Mouse (Mus musculus): ENCODE results near the gene Gm28053.

The Gm28053 gene

DNA sequence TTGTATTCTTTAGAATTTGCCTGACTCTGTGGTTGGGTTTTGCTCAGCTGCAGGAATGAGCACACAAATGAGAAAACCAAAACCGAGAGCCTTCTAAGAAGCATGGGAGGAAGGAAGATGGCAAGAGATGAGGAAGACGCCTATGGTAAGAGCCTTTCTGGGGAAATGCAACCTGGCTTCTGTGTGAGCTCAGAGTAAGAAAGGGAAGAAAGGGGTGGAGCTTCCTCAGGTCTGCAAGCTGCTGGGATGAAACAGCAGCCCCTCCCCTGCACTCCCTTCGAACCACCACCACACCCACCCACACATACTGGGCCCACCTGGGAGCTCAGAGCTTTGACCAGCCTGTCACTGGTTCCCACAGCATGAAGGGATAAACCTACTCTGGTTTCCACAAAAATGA, 22.9 kb downstream of the Gm28053 start:
- peak; percentile 46 for DNase-seq (ENCODE audit: low read depth, low spot score)

DNA sequence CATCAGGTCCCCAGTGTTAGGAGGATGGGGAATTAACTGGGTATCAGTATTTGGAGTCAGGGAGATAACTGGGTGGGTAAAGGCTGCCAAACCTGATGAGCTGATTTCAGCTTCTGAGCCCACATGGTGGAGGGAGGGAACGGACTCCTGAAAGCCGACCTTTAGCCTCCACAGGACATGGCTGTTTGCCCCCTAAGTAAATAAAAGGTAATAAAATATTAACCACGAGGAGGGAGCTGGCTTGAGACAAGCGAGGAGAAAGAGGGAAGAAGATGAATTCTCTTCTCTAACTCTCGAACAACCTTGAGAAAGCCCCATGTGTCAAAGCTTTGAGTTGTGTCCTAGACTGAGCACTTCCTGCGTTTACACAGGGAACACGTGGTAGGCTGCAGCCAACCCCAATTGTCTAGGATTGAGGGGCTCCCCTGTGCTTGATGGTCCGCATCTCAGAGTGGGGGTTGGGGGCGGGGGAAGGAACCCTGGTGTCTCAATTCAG, 23.4 kb downstream of the Gm28053 start:
- DNase-seq (ENCODE audit: low read depth, low spot score), result no peak

GRCm38 (mm10) chr6:48742422-48743351, 24.3 kb downstream of the Gm28053 start:
- DNase-seq (ENCODE audit: low read depth, low spot score), result peak; percentile 41

- DNase-seq (ENCODE audit: low read depth, low spot score), result no peak
These were observed 27.1 kb downstream of the Gm28053 start for GRCm38 (mm10) chr6:48745490-48745889.

- DNase-seq (ENCODE audit: low read depth, low spot score), result peak; percentile 61
These were observed 27.8 kb downstream of the Gm28053 start, which contains the start of gene Gimap5 for GRCm38 (mm10) chr6:48745959-48746889. TSS of gene Gimap5 (plus strand) at chr6:48746197.

- no peak for DNase-seq (ENCODE audit: low read depth, low spot score)
These were observed 28.9 kb downstream of the Gm28053 start for GRCm38 (mm10) chr6:48747091-48747966.

DNA sequence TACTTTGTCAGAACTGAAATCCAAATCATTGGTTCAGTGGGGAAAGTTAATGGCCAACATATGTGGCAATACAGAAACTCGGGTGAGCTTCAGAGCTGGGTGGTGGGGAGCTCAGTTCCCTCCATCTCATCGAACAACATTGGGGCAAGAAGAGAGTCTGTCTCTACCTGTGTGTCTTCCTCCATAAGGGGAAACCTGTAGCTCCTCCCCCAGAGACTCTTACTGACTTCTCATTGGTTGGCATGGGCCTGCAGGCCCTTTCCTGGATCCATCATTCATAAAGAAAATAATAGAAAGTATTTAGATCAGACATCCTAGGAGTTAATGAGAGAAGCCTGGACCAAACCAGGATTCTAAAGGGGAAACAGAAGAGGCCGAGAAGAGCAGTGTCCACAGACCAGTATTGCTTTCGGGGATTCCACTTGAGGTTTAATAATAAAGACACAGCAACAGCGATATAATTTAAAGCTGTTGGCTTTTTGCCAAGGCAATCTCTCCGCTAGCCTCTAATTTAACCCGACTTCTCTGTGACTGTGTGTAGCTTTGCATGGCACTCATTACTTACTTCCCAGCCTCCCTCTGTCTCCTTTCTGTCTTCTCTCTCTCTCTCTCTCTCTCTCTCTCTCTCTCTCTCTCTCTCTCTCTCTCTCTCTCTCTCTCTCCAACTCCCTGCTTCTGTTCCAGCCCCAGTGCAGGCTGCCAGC, 45.3 kb downstream of the Gm28053 start:
- no peak for DNase-seq (ENCODE audit: low read depth, low spot score)

GRCm38 (mm10) chr6:48764496-48764895, 46.1 kb downstream of the Gm28053 start:
- DNase-seq (ENCODE audit: low read depth, low spot score), result no peak

DNA sequence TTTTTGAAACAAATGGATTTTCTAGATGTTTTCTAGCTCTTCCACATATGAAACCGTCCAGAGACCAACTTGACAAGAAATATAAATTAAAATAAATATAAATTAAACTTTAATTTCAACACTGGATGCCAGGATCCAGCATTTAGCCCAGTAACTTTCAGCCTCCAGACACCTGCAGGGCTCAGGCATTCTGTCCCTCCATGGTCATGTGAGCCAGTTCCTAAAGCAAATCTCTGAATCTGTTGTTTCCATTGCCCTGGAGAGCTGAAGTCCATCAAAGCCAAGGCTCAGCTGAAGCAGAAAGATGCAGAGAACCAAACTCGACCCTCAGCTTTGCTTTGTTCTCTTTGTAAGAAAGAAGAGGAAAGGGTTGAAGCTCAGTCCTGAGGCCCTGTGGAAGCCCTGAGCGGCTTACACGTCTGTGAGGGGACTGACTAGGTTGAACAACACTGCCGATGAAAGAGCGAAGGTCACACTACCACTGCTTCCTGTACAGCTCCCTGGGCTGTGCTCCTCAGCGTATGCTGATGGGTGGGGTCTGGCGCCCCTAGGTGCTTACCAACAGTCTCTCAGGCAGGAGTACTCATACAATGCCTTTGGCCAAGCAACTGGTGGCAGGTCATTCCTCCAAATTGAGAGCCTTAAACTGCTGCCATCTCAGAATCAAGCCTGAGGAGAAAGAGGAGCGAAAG, 49.9 kb downstream of the Gm28053 start:
- no peak for DNase-seq (ENCODE audit: low read depth, low spot score)

DNA sequence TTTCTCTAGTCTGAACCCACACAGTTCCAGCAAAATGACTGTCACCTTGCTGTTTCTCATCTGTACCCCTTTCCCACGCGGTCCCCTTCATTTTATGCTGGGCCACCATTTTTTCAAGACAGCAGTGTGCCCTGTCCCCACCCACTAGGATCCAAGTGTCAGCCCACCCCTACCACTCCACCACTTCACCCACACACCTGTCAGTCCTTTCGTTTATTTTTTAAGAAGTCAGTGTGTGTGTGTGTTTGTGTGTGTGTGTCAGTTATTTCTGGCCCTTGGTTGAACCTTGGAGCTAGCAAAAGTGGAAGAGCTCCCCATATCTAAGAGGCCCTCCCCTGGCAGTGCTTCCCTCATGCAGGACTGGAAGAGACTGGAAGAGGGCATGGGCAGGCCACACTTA, 50.5 kb downstream of the Gm28053 start:
- DNase-seq (ENCODE audit: low read depth, low spot score), result no peak

DNA sequence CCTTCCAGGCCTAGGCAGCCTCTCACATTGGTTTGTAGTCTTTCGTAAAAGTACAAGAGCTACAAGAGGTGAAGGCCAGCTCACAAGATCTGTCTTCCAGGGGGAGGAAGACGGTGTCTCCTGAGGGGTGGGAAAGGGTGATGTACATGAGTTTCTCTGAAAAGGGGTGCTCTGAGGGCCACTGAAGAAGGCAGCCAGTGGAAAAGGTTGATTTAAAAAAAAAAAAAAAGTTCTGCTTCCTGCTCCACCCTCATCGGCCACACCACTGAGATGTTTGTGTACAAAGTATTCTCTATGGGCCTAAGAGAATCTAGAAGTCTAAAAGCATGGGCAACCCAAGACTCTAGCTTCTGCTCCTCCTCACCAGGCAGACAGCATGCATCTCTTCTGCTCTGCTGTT, 52.3 kb downstream of the Gm28053 start, which contains the start of gene Gimap3:
TSS of gene Gimap3 (minus strand) at position 156 of the 400 bp plus-strand sequence.
- no peak for DNase-seq (ENCODE audit: low read depth, low spot score)

- peak; percentile 85 for DNase-seq (ENCODE audit: low read depth, low spot score)
These were observed 53.6 kb downstream of the Gm28053 start for GRCm38 (mm10) chr6:48772030-48772429.

GRCm38 (mm10) chr6:48784406-48784805, 66.0 kb downstream of the Gm28053 start:
- no peak for DNase-seq (ENCODE audit: low read depth, low spot score)

DNA sequence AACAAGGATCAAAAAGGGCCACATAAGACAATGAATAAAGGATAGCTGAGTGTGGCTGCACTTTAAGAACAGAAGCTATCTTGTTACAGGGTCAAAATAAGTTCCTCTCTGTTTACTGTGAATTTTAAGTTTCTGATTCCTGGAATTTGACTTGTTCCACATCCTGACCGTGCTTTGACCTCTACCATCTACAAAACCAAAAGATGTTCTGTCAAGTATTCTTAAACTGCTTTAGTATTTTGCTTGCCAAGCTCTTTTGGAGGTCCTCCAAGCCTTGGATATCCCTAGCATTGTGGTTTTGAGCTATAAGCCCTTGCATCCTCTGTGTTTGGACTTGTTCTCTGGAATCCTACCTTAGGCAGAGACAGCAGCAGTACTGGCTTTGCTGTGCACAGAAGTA, 66.8 kb downstream of the Gm28053 start:
- DNase-seq (ENCODE audit: low read depth, low spot score), result no peak

- no peak for DNase-seq (ENCODE audit: low read depth, low spot score)
These were observed 67.2 kb downstream of the Gm28053 start for GRCm38 (mm10) chr6:48785601-48786000.

GRCm38 (mm10) chr6:48787867-48788266, 69.5 kb downstream of the Gm28053 start:
- DNase-seq (ENCODE audit: low read depth, low spot score), result no peak

- DNase-seq (ENCODE audit: low read depth, low spot score), result no peak
These were observed 83.5 kb downstream of the Gm28053 start for GRCm38 (mm10) chr6:48801897-48802296.
